Mouse (Mus musculus) heart, embryonic 14.5 days (tissue): ENCODE results near the gene Rtn4. TPM values are rescaled to one million over a fixed set of nuclear protein-coding genes. Genes with fewer than 3 reads are reported as not detected.

Source experiments
- ATAC-seq: fragments of 200-750 bp; cut with Nextera tagmentation; 2 replicates; pipeline ENCODE4 v1.8.0; 2017; ENCODE audit warnings: low read depth, moderate TSS enrichment; ENCODE audit not compliant: insufficient number of reproducible peaks, insufficient read depth, low FRiP score
- H3K27ac ChIP-seq, 2 experiments: fragments of 200-500 bp in 1 of 2; fragments of 300-500 bp in 1 of 2; sonication (generic) in 1 of 2; replicated peaks in 1 of 2; 2 replicates each; pipeline ENCODE4 v1.5.1; 2012 to 2014; ENCODE audit warnings: low read depth in 2 of 2, low read length in 2 of 2, control low read depth in 1 of 2, mild to moderate bottlenecking in 1 of 2, mixed read lengths in 1 of 2; ENCODE audit not compliant: control insufficient read depth in 1 of 2, insufficient read depth in 1 of 2
- H3K27me3 ChIP-seq: fragments of 300-500 bp; sonication (generic); 2 replicates; pipeline ENCODE4 v1.6.1; 2014; ENCODE audit warnings: mild to moderate bottlenecking, low read length, control low read depth; ENCODE audit not compliant: control insufficient read depth, insufficient read depth
- H3K36me3 ChIP-seq: fragments of 300-500 bp; sonication (generic); 2 replicates; pipeline ENCODE4 v1.6.1; 2014; ENCODE audit warnings: mild to moderate bottlenecking, control low read depth, low read length, mixed read lengths; ENCODE audit not compliant: control insufficient read depth, insufficient read depth
- H3K4me1 ChIP-seq, 2 experiments: fragments of 200-500 bp in 1 of 2; fragments of 300-500 bp in 1 of 2; sonication (generic) in 1 of 2; 2 replicates each; pipeline ENCODE4 v1.6.1; 2012 to 2014; ENCODE audit warnings: low read length in 2 of 2, control low read depth in 1 of 2, mixed read lengths in 1 of 2; ENCODE audit not compliant: control insufficient read depth in 2 of 2, insufficient read depth in 2 of 2
- H3K4me2 ChIP-seq: fragments of 300-500 bp; sonication (generic); 2 replicates; pipeline ENCODE4 v1.6.1; 2014; ENCODE audit warnings: mild to moderate bottlenecking, low read length
- H3K4me3 ChIP-seq, 2 experiments: fragments of 200-500 bp in 1 of 2; fragments of 300-500 bp in 1 of 2; sonication (generic) in 1 of 2; 2 replicates each; pipeline ENCODE4 v1.5.1; 2012 to 2014; ENCODE audit warnings: low read length in 2 of 2, mild to moderate bottlenecking in 2 of 2, control low read depth in 1 of 2, low read depth in 1 of 2, moderate library complexity in 1 of 2; ENCODE audit not compliant: control insufficient read depth in 1 of 2, insufficient read depth in 1 of 2
- H3K9ac ChIP-seq: fragments of 300-500 bp; sonication (generic); 2 replicates; pipeline ENCODE4 v1.6.1; 2014; ENCODE audit warnings: mild to moderate bottlenecking, low read length
- H3K9me3 ChIP-seq: fragments of 300-500 bp; sonication (generic); 2 replicates; pipeline ENCODE4 v1.6.1; 2016; ENCODE audit warnings: low read length, control low read depth; ENCODE audit not compliant: control insufficient read depth
- WGBS: fragments of 180-500 bp; shearing (Covaris S2); extraction: QIAGEN DNeasy Blood & Tissue Kit; methylation state at CpG from one replicate; pipeline ENCODE4 v1.1.7; 2014; 5-methylcytosine and 5-hydroxymethylcytosine counted together
- polyA plus RNA-seq: library from polyadenylated mRNA; unstranded; fragments of >200 nt; fragmentation: Nextera tagmentation; extraction: Ambion mirVana; gene quantifications from 2 replicates; pipeline ENCODE4 v1.2.1, GENCODE M21; 2014

Rtn4 gene
- polyA plus RNA-seq, 1 experiment from 2014 or later = 68.3 TPM

DNA sequence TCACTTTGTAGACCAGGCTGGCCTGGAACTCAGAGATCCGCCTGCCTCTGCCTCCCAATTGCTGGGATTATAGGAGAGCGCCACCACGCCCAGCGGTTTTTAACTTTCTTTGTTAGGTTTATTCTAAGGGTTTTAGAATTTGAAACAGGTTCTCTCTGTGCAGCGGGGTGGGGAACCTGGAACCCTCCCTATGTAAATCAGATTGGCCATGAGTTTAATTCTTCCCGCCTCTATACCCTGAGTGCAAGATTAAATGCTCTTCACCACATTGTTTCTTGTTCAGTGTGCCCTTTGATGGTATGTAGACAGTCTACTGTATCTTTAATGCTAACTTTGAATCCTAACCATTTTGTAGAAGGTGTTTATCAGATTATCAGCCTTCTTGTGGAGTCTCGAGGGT, 21.4 kb downstream of the Rtn4 start:
- WGBS = 89% methylated on average over 7 of the region's 7 CpGs

DNA sequence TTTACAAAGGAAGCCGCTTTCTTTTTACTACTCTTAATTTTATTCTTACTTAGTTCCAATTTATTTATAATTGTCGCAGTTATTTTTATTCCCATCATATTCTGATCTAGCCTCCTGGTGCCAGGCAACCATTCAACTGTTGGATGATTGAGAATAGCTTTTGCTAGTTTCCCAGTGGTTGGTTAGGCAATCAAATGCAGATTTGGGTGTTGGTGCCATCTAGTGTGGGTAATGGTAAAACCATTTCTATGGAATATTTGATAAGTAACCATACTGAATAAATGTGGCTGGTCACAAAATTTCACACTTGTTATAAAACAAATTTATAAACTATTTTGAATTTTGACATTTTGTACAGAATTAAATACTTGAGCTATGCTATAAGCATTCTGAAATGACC, 22.0 kb downstream of the Rtn4 start:
- H3K27me3 ChIP-seq = no peaks in the 10 kb centered on the region
- 93% methylated on average over 2 of the region's 2 CpGs for WGBS
- ATAC-seq = no peak

More for the DNA sequence above, 21.4 kb downstream of the Rtn4 start:
- H3K27me3 ChIP-seq = no peaks in the 10 kb centered on the region
- peaks cover 31% of the 10 kb centered on the region for H3K36me3 ChIP-seq
- no peak overlapping the region for H3K4me3 ChIP-seq
- peaks cover 3 to 8% of the 10 kb centered on the region in 2 experiments; a peak in 3 of 4 replicates for H3K4me1 ChIP-seq
- no peak overlapping the region for H3K9ac ChIP-seq
- no peak overlapping the region for H3K4me2 ChIP-seq
- ATAC-seq = no peak
- H3K27ac ChIP-seq = no peak overlapping the region
- H3K9me3 ChIP-seq = no peaks in the 10 kb centered on the region

DNA sequence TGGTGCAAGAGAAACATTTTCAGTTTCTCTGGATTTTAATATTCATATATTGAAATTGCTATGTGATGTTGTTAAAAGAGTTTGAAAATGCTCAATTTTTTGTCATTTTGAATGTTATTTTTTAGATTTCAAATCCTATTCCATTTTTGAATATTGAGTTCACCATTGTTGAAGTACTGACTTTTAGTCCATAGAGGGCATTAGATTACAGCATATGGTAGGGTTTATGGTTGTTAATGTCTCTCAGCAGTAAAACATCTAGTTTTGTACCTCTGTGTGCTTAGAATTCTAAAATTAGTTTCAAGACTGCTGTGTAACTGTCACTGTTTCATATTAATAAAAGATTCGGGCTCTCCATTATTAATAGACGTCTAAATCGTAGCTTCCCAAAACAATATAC, 22.8 kb downstream of the Rtn4 start:
- Histone ChIP-seq H3K9me3 (no peaks in the 10 kb centered on the region), H3K27ac (no peak overlapping the region), H3K4me3 (no peak overlapping the region), H3K4me2 (no peak overlapping the region), H3K36me3 (peaks cover 21% of the 10 kb centered on the region), H3K27me3 (no peaks in the 10 kb centered on the region), H3K4me1 (peaks cover 3 to 8% of the 10 kb centered on the region in 2 experiments; a peak in 3 of 4 replicates), H3K9ac (no peak overlapping the region)
- WGBS = 94% methylated on average over 3 of the region's 3 CpGs
- no peak for ATAC-seq

More for the DNA sequence above, 22.0 kb downstream of the Rtn4 start:
- H3K9ac ChIP-seq = no peak overlapping the region
- H3K4me3 ChIP-seq = no peak overlapping the region
- no peak overlapping the region for H3K27ac ChIP-seq
- no peak overlapping the region for H3K4me2 ChIP-seq
- peaks cover 27% of the 10 kb centered on the region for H3K36me3 ChIP-seq
- no peaks in the 10 kb centered on the region for H3K9me3 ChIP-seq
- H3K4me1 ChIP-seq = peaks cover 3 to 8% of the 10 kb centered on the region in 2 experiments; a peak in 3 of 4 replicates

DNA sequence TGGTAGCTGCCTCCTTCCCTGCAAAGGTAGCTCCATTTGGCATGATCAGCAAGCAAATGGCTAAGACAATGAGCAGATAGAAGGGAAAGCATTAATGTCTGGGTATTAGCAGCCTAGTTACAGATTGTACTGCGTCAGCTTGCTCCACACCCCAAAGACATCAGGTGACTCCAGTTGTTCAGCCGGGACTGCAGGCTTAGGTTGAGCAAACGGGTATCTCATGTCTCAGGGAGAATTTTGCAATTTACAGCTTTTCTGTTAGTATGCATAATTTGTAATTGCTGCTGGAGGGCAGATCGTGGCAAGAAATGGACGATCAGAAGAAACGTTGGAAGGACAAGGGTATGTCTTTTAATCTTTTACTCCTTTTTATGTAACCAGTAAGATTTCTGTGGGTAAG, 25.8 kb downstream of the Rtn4 start:
- WGBS = 66% methylated on average over 6 of the region's 6 CpGs
- Histone ChIP-seq H3K27ac (no peak overlapping the region), H3K4me1 (peaks cover 3 to 8% of the 10 kb centered on the region in 2 experiments; a peak in 3 of 4 replicates), H3K27me3 (no peaks in the 10 kb centered on the region), H3K36me3 (peaks cover 19% of the 10 kb centered on the region), H3K4me2 (0 out of 2 replicates have a peak overlapping the region, but pooled peaks have one; percentile 15), H3K9ac (no peak overlapping the region), H3K9me3 (no peaks in the 10 kb centered on the region), H3K4me3 (no peak overlapping the region)
- no peak for ATAC-seq

DNA sequence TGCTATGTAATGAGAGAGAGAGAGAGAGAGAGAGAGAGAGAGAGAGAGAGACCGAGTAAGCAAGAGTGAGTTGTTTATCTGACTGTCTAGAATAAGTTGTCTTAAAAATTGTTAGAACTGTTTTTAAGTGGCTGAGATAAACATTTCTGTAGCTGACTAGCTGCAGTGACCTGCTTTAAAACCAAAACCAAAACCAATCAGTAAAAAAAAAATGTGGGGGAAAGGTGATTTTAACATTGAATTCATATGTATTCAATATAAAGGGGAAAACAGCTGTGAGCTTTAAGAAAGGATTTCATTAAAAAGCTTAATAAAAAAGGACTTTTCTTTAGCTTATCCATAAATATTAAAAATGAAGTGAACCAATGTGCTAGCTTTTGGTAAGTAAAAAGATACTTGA, 26.9 kb downstream of the Rtn4 start:
- Histone ChIP-seq H3K4me3 (no peak overlapping the region), H3K36me3 (peaks cover 15% of the 10 kb centered on the region), H3K4me2 (no peak overlapping the region), H3K27me3 (no peaks in the 10 kb centered on the region), H3K9me3 (no peaks in the 10 kb centered on the region), H3K9ac (no peak overlapping the region), H3K27ac (no peak overlapping the region), H3K4me1 (peaks cover 3 to 8% of the 10 kb centered on the region in 2 experiments; a peak in 3 of 4 replicates)
- WGBS = 65% methylated on average over 1 of the region's 1 CpGs
- no peak for ATAC-seq

DNA sequence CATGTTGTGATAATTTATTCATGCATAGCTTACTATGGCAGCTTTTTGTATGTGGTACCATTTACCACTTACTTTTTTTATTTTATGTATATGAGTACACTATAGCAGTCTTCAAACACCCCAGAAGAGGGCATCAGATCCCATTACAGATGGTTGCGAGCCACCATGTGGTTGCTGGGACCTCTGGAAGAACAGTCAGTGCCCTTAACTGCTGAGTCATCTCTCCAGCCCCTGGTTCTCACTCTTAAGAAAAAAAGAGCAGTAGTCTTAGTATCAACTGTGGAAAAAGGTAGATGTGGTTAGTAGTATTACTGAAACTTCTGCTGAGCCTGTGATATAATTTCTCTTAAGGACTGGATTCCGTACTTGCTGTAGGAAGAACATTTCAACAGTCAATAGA, 31.5 kb downstream of the Rtn4 start:
- Histone ChIP-seq H3K4me1 (peaks cover 0 to 8% of the 10 kb centered on the region in 2 experiments; a peak in 1 of 4 replicates), H3K9ac (no peak overlapping the region), H3K4me3 (no peak overlapping the region), H3K27ac (no peak overlapping the region), H3K9me3 (no peaks in the 10 kb centered on the region), H3K4me2 (no peak overlapping the region), H3K36me3 (peaks cover 17% of the 10 kb centered on the region), H3K27me3 (no peaks in the 10 kb centered on the region)
- WGBS = 90% methylated on average over 2 of the region's 2 CpGs
- ATAC-seq = no peak

DNA sequence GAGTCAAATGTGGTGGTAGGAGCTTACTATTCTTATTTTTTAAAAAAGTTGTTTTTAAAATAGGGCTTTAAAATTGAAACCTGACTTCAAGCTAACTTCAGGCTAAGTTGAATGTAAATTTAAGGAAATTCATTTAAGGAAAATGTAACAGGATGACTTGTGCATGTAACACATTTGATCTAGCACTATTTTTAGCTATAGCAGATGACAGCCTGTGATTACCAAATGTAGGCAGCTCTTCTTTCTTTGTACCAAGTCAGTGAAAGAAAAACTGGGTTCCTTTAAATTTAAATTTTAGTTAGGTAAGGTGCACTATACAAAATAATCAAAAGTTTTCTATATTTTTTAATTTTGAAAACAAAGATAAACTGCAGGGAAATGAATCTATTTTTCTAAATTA, 32.4 kb downstream of the Rtn4 start:
- no peaks in the 10 kb centered on the region for H3K27me3 ChIP-seq
- H3K4me1 ChIP-seq = peaks cover 0 to 8% of the 10 kb centered on the region in 2 experiments; a peak in 1 of 4 replicates
- H3K4me2 ChIP-seq = no peak overlapping the region
- ATAC-seq = no peak
- no peak overlapping the region for H3K27ac ChIP-seq
- no peak overlapping the region for H3K9ac ChIP-seq
- H3K9me3 ChIP-seq = no peaks in the 10 kb centered on the region
- peaks cover 17% of the 10 kb centered on the region for H3K36me3 ChIP-seq
- no peak overlapping the region for H3K4me3 ChIP-seq

DNA sequence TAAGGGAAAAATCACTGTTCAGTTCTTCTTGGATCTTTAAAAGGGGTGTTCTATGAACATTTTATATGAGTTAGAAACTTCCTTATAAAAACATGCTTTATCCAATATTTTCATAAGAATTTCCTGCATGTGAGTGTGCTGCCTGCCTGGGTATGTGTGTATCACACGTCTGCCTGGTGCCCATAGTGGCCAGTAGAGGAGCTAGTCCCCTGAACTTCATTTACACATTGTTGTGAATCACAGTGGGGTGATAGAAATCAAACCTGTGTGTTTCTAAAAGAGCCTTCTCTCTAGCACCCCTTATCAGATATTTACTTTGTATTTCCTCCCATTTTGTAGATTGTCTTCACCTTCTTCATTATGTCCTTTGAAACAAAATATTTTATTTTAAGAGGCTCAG, 32.9 kb downstream of the Rtn4 start:
- Histone ChIP-seq H3K36me3 (peaks cover 16% of the 10 kb centered on the region), H3K4me1 (peaks cover 0 to 8% of the 10 kb centered on the region in 2 experiments; a peak in 1 of 4 replicates), H3K9me3 (no peaks in the 10 kb centered on the region), H3K9ac (no peak overlapping the region), H3K4me2 (no peak overlapping the region), H3K27me3 (no peaks in the 10 kb centered on the region), H3K27ac (no peak overlapping the region), H3K4me3 (no peak overlapping the region)
- WGBS = 85% methylated on average over 1 of the region's 1 CpGs
- ATAC-seq = no peak
